Mouse (Mus musculus): ENCODE results near the gene Zfp853. TPM values are rescaled to one million over a fixed set of nuclear protein-coding genes. Genes with fewer than 3 reads are reported as not detected.

Gene Zfp853
- polyA plus RNA-seq, 1 experiment: not detected

- H3K27me3 ChIP-seq (ENCODE audit: control insufficient read depth, insufficient read depth, insufficient read length): no peaks in the 10 kb centered on the region
- no peaks in the 10 kb centered on the region for H3K79me2 ChIP-seq (ENCODE audit: control insufficient read depth, insufficient read depth)
- no peak overlapping the region for H3K4me3 ChIP-seq (ENCODE audit: insufficient read depth, poor library complexity, severe bottlenecking)
- TF ChIP-seq MYOG (IDR thresholded peaks at IDR 0.05; ENCODE audit: control insufficient read depth, extremely low read depth, insufficient read length) (no peak), CEBPB (IDR thresholded peaks at IDR 0.05; ENCODE audit: low read depth) (no peak), MAX (IDR thresholded peaks at IDR 0.05) (no peak), USF1 (IDR thresholded peaks at IDR 0.05; ENCODE audit: low read depth) (no peak), FOSL1 (IDR thresholded peaks at IDR 0.05; ENCODE audit: insufficient read depth, low read length, poor library complexity, severe bottlenecking) (no peak), CTCF (IDR thresholded peaks at IDR 0.05; ENCODE audit: control insufficient read depth, insufficient read depth, insufficient read length) (no peak), MYOD1 (IDR thresholded peaks at IDR 0.05; ENCODE audit: control insufficient read depth, insufficient read length, low read depth) (no peak)
- peaks cover 14% of the 10 kb centered on the region for H3K36me3 ChIP-seq (ENCODE audit: control insufficient read depth, insufficient read depth)
- H3K79me3 ChIP-seq (ENCODE audit: low read depth): no peaks in the 10 kb centered on the region
- no peak overlapping the region for H3ac ChIP-seq (ENCODE audit: control insufficient read depth, insufficient read length, low read depth)
Measured at GRCm38 (mm10) chr5:143252791-143253185, 40.6 kb downstream of the Zfp853 start.

GRCm38 (mm10) chr5:143252039-143252438 lies 41.4 kb downstream of the Zfp853 start:
- Histone ChIP-seq H3K4me3 (ENCODE audit: insufficient read depth, poor library complexity, severe bottlenecking) (no peak overlapping the region), H3K79me3 (ENCODE audit: low read depth) (no peaks in the 10 kb centered on the region), H3K36me3 (ENCODE audit: control insufficient read depth, insufficient read depth) (peaks cover 21% of the 10 kb centered on the region), H3K79me2 (ENCODE audit: control insufficient read depth, insufficient read depth) (no peaks in the 10 kb centered on the region), H3ac (ENCODE audit: control insufficient read depth, insufficient read length, low read depth) (no peak overlapping the region), H3K27me3 (ENCODE audit: control insufficient read depth, insufficient read depth, insufficient read length) (no peaks in the 10 kb centered on the region)
- TF ChIP-seq FOSL1 (IDR thresholded peaks at IDR 0.05; ENCODE audit: insufficient read depth, low read length, poor library complexity, severe bottlenecking) (no peak), MYOG (IDR thresholded peaks at IDR 0.05; ENCODE audit: control insufficient read depth, extremely low read depth, insufficient read length) (no peak), CEBPB (IDR thresholded peaks at IDR 0.05; ENCODE audit: low read depth) (no peak), CTCF (IDR thresholded peaks at IDR 0.05; ENCODE audit: control insufficient read depth, insufficient read depth, insufficient read length) (no peak), MYOD1 (IDR thresholded peaks at IDR 0.05; ENCODE audit: control insufficient read depth, insufficient read length, low read depth) (no peak), USF1 (IDR thresholded peaks at IDR 0.05; ENCODE audit: low read depth) (no peak), MAX (IDR thresholded peaks at IDR 0.05) (no peak)

- H3K79me3 ChIP-seq (ENCODE audit: low read depth): no peaks in the 10 kb centered on the region
- peaks cover 79% of the 10 kb centered on the region for H3K36me3 ChIP-seq (ENCODE audit: control insufficient read depth, insufficient read depth)
- H3K79me2 ChIP-seq (ENCODE audit: control insufficient read depth, insufficient read depth): no peaks in the 10 kb centered on the region
- no peaks in the 10 kb centered on the region for H3K27me3 ChIP-seq (ENCODE audit: control insufficient read depth, insufficient read depth, insufficient read length)
- TF ChIP-seq MYOD1 (IDR thresholded peaks at IDR 0.05; ENCODE audit: control insufficient read depth, insufficient read length, low read depth): no peak
- TF ChIP-seq MYOG (IDR thresholded peaks at IDR 0.05; ENCODE audit: control insufficient read depth, extremely low read depth, insufficient read length): no peak
- TF ChIP-seq USF1 (IDR thresholded peaks at IDR 0.05; ENCODE audit: low read depth): no peak
- no peak for TF ChIP-seq MAX (IDR thresholded peaks at IDR 0.05)
- TF ChIP-seq FOSL1 (IDR thresholded peaks at IDR 0.05; ENCODE audit: insufficient read depth, low read length, poor library complexity, severe bottlenecking): no peak
- TF ChIP-seq CTCF (IDR thresholded peaks at IDR 0.05; ENCODE audit: control insufficient read depth, insufficient read depth, insufficient read length): no peak
- TF ChIP-seq CEBPB (IDR thresholded peaks at IDR 0.05; ENCODE audit: low read depth): no peak
- no peak overlapping the region for H3K4me3 ChIP-seq (ENCODE audit: insufficient read depth, poor library complexity, severe bottlenecking)
- no peak overlapping the region for H3ac ChIP-seq (ENCODE audit: control insufficient read depth, insufficient read length, low read depth)
Measured at GRCm38 (mm10) chr5:143244926-143245325, 48.5 kb downstream of the Zfp853 start.

Other genes starting within 250 kb of the Zfp853 start
- gene Rnf216, start 180.6 kb downstream of the Zfp853 start, polyA plus RNA-seq (2012; fragmentation: generic; extraction: Trizol): 12.2 TPM
- not detected for gene Olfr718-ps1, start 146.0 kb downstream of the Zfp853 start, polyA plus RNA-seq (2012; fragmentation: generic; extraction: Trizol)
- gene Rbak, start 112.8 kb downstream of the Zfp853 start, polyA plus RNA-seq (2012; fragmentation: generic; extraction: Trizol): 2.8 TPM
- gene Spdye4b, start 112.6 kb downstream of the Zfp853 start, polyA plus RNA-seq (2012; fragmentation: generic; extraction: Trizol): not detected
- gene Spdye4a, start 66.7 kb downstream of the Zfp853 start, polyA plus RNA-seq (2012; fragmentation: generic; extraction: Trizol): not detected
- 4.2 TPM for gene Zfp12, start 58.5 kb downstream of the Zfp853 start, polyA plus RNA-seq (2012; fragmentation: generic; extraction: Trizol)
- 3.8 TPM for gene Zfp316, start 23.6 kb downstream of the Zfp853 start, polyA plus RNA-seq (2012; fragmentation: generic; extraction: Trizol)
- gene E130309D02Rik, start 21.7 kb upstream of the Zfp853 start, polyA plus RNA-seq (2012; fragmentation: generic; extraction: Trizol): 29.6 TPM
- 48.7 TPM for gene Zdhhc4, start 35.6 kb upstream of the Zfp853 start, polyA plus RNA-seq (2012; fragmentation: generic; extraction: Trizol)
- gene Grid2ip, start 63.7 kb upstream of the Zfp853 start, polyA plus RNA-seq (2012; fragmentation: generic; extraction: Trizol): not detected
- gene Kdelr2, start 110.2 kb upstream of the Zfp853 start, polyA plus RNA-seq (2012; fragmentation: generic; extraction: Trizol): 131 TPM
- 3.7 TPM for gene Daglb, start 171.0 kb upstream of the Zfp853 start, polyA plus RNA-seq (2012; fragmentation: generic; extraction: Trizol)
- gene Rac1, start 234.4 kb upstream of the Zfp853 start, polyA plus RNA-seq (2012; fragmentation: generic; extraction: Trizol): 256 TPM